Mouse (Mus musculus) hindbrain, embryonic 11.5 days (tissue): ENCODE measurements at regions not wholly inside any gene's neighbourhood (a gene's known extent, or its start where the extent isn't known, plus 50 kb on each side); places are given as distances from the start of the nearest gene placed in this dataset.

Experiments used
- ATAC-seq: fragments of 200-750 bp; cut with Nextera tagmentation; 2 replicates; pipeline ENCODE4 v1.8.0; 2017; ENCODE audit warnings: mild to moderate bottlenecking, moderate TSS enrichment, moderate library complexity; ENCODE audit not compliant: low FRiP score
- DNase-seq: peaks from one replicate; pipeline ENCODE4 v3.0.0-alpha.2; 2015; ENCODE audit warnings: low spot score
- H3K27ac ChIP-seq: fragments of 300-500 bp; sonication (generic); 2 replicates; pipeline ENCODE4 v1.5.1; 2014; ENCODE audit warnings: mild to moderate bottlenecking, low read depth, low read length
- H3K27me3 ChIP-seq: fragments of 300-500 bp; sonication (generic); 2 replicates; pipeline ENCODE4 v1.6.1; 2014; ENCODE audit warnings: mild to moderate bottlenecking, low read length, moderate library complexity, mixed read lengths; ENCODE audit not compliant: control insufficient read depth, insufficient read depth
- H3K36me3 ChIP-seq: fragments of 300-500 bp; sonication (generic); 2 replicates; pipeline ENCODE4 v1.6.1; 2014; ENCODE audit warnings: mild to moderate bottlenecking, low read length, moderate library complexity, mixed read lengths; ENCODE audit not compliant: control insufficient read depth, insufficient read depth
- H3K4me1 ChIP-seq: fragments of 300-500 bp; sonication (generic); replicated peaks from 2 replicates; pipeline ENCODE4 v1.6.1; 2014; ENCODE audit warnings: low read length, mixed read lengths; ENCODE audit not compliant: control insufficient read depth, insufficient read depth
- H3K4me2 ChIP-seq: fragments of 300-500 bp; sonication (generic); replicated peaks from 2 replicates; pipeline ENCODE4 v1.6.1; 2014; ENCODE audit warnings: mild to moderate bottlenecking, low read depth, low read length
- H3K4me3 ChIP-seq: fragments of 300-500 bp; sonication (generic); 2 replicates; pipeline ENCODE4 v1.5.1; 2014; ENCODE audit warnings: low read depth, low read length
- H3K9ac ChIP-seq: fragments of 300-500 bp; sonication (generic); 2 replicates; pipeline ENCODE4 v1.6.1; 2014; ENCODE audit warnings: low read depth, low read length
- H3K9me3 ChIP-seq: fragments of 300-500 bp; sonication (generic); 2 replicates; pipeline ENCODE4 v1.6.1; 2016; ENCODE audit warnings: low read length; ENCODE audit not compliant: control insufficient read depth
- WGBS: fragments of 180-500 bp; shearing (Covaris S2); extraction: QIAGEN DNeasy Blood & Tissue Kit; methylation state at CpG from one replicate; pipeline ENCODE4 v1.1.7; 2014; 5-methylcytosine and 5-hydroxymethylcytosine counted together

DNA sequence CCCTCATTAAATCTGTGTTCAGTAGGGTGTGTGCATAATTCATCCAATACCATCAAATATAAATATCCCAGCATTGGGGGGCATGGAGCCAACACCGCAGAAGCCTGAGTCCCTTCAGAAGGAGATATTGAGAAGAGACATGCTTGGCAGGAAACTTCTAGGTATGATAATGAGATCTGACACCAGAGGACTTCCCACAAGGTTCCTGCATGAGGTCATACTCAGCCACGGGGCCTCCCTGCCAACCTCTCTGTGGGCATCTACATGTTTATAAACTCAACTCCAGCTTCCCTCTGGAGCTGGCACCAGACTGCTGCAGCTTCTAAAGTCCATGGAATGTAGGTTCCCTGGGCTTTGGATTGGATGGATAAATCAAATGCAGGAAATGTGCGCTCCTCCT lies 587.4 kb upstream of the Kdm8 start:
- ATAC-seq = no peak
- no peaks in the 10 kb centered on the region for H3K9me3 ChIP-seq
- DNase-seq = no peak
- no peak overlapping the region for H3K9ac ChIP-seq
- no peak overlapping the region for H3K4me3 ChIP-seq
- WGBS = 88% methylated on average over 3 of the region's 3 CpGs
- H3K4me1 ChIP-seq = no peaks in the 10 kb centered on the region
- H3K27me3 ChIP-seq = no peaks in the 10 kb centered on the region
- H3K4me2 ChIP-seq = no peak overlapping the region
- H3K27ac ChIP-seq = no peak overlapping the region
- H3K36me3 ChIP-seq = no peaks in the 10 kb centered on the region

DNA sequence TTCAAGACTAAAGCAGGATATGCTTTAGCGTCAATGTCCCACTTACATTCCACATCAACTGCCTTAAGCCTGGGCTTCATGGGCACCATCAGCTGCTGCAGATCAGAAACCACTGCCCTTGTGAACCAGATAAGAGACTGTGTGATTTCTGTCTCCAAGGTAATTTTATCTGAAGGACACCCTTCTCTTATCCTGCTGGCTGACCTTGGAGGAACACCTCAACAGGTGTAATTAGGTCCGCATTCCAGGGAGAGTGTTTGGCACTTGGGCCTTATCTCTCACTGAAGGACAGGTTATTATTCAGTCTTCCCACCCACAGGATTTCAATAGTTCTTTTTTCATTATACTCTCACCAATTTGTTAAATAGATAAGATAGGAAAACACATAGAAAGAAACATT lies 583.1 kb upstream of the Kdm8 start:
- Histone ChIP-seq H3K4me1 (no peaks in the 10 kb centered on the region), H3K36me3 (no peaks in the 10 kb centered on the region), H3K9me3 (no peaks in the 10 kb centered on the region; the same call in 1 of the 2 replicates), H3K27me3 (no peaks in the 10 kb centered on the region), H3K9ac (no peak overlapping the region), H3K4me2 (no peak overlapping the region), H3K27ac (no peak overlapping the region), H3K4me3 (no peak overlapping the region)
- 89% methylated on average over 2 of the region's 2 CpGs for WGBS
- ATAC-seq (no peak), DNase-seq (no peak)

DNA sequence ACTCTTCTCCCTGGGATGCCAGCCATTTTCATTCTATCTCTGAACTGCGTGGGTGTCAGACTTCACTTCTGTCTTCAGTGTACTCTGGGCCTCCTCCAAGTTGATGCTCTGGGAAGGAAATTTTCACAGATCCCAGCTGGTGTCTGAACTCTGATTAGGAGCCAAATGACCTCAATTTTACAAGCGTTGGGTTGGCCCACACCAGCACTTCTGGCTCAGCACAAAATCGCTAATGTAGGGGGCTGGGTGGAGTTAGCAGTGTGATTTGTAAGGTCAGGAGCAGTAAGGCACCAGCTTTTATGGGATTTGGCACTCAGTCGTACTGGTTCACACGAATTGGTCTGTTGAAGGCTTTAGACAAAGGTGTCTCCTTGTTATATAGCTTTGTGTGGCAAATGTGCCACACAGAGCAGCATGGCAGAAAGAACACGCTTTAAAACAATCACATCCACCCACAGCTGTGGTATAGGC lies 576.3 kb upstream of the Kdm8 start:
- no peak overlapping the region for H3K27ac ChIP-seq
- 64% methylated on average over 6 of the region's 6 CpGs for WGBS
- H3K4me1 ChIP-seq = no peaks in the 10 kb centered on the region
- H3K4me3 ChIP-seq = no peak overlapping the region
- no peaks in the 10 kb centered on the region for H3K36me3 ChIP-seq
- H3K27me3 ChIP-seq = no peaks in the 10 kb centered on the region
- no peak overlapping the region for H3K9ac ChIP-seq
- no peak for DNase-seq
- no peak overlapping the region for H3K4me2 ChIP-seq
- no peak for ATAC-seq
- H3K9me3 ChIP-seq = no peaks in the 10 kb centered on the region

DNA sequence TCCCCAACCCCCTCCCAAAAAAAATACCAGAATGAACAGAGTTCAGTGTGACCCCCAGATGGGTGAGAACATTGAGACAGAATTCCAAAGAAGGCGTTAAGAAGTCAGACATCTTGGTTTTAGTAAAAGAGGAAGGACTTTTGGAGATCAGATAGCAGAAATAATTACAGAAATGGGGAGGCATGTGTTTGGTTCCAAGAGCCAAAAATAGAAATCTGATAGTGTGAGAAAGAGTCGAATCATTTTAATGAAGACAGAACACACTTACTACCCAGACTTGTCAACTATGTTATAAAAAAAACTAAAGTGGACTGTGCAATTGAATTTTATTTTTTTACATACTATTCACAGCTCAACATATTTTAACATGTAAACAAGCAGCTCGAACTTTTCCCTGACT lies 575.9 kb upstream of the Kdm8 start:
- WGBS = 83% methylated on average over 3 of the region's 3 CpGs
- no peak for DNase-seq
- no peak overlapping the region for H3K27ac ChIP-seq

DNA sequence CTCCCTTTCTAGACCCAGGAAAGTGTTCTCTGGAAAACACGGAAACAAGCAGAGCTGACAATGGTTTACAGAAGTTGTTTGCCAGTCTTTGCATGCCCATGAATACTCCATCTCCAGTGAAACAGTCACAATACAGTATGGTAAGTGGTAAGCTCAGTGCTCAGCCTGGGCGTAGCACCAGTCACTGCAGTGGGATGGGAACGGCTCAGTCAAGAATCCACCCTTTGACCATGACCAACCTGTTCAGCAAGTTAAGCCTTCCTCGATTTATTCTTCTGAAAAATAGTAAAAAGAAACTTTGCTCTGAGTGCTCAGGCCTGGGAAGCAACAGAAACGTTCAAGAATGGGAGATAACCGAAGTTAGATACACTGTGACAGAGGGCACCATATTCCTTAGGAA lies 563.7 kb upstream of the Kdm8 start:
- no peaks in the 10 kb centered on the region for H3K4me1 ChIP-seq
- no peaks in the 10 kb centered on the region for H3K36me3 ChIP-seq
- no peak overlapping the region for H3K9ac ChIP-seq
- no peak overlapping the region for H3K4me3 ChIP-seq
- no peaks in the 10 kb centered on the region for H3K27me3 ChIP-seq
- DNase-seq (no peak), ATAC-seq (no peak)
- H3K9me3 ChIP-seq = no peaks in the 10 kb centered on the region
- H3K27ac ChIP-seq = no peak overlapping the region
- 87% methylated on average over 6 of the region's 6 CpGs for WGBS
- H3K4me2 ChIP-seq = no peak overlapping the region

More for the DNA sequence above, 575.9 kb upstream of the Kdm8 start:
- H3K27me3 ChIP-seq = no peaks in the 10 kb centered on the region
- H3K36me3 ChIP-seq = no peaks in the 10 kb centered on the region
- ATAC-seq = no peak
- no peaks in the 10 kb centered on the region for H3K9me3 ChIP-seq
- H3K9ac ChIP-seq = no peak overlapping the region
- no peak overlapping the region for H3K4me3 ChIP-seq
- no peak overlapping the region for H3K4me2 ChIP-seq
- H3K4me1 ChIP-seq = no peaks in the 10 kb centered on the region

DNA sequence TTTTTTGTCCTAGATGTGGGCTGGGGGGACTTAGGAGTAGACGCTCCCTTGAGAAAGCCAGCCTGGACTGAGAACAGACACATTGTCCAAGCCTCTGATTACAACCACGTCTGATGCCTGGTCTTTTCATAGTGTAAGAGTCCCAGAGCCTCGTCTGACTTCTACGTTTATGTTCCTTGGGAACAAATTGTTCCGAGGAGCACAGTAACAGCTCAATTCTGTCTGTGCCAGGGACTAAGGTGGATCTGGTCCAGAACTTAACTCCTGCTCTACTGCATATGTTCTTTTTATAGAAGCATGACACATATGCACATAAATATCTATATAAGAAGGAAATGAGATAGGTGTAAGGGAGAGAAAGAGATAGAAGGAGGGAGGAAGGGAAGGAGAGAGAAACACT lies 537.2 kb upstream of the Kdm8 start:
- Histone ChIP-seq H3K4me2 (no peak overlapping the region), H3K4me3 (no peak overlapping the region), H3K27ac (no peak overlapping the region), H3K9me3 (no peaks in the 10 kb centered on the region), H3K36me3 (no peaks in the 10 kb centered on the region), H3K4me1 (no peaks in the 10 kb centered on the region), H3K27me3 (no peaks in the 10 kb centered on the region), H3K9ac (no peak overlapping the region)
- 79% methylated on average over 5 of the region's 5 CpGs for WGBS
- ATAC-seq (no peak), DNase-seq (no peak)

DNA sequence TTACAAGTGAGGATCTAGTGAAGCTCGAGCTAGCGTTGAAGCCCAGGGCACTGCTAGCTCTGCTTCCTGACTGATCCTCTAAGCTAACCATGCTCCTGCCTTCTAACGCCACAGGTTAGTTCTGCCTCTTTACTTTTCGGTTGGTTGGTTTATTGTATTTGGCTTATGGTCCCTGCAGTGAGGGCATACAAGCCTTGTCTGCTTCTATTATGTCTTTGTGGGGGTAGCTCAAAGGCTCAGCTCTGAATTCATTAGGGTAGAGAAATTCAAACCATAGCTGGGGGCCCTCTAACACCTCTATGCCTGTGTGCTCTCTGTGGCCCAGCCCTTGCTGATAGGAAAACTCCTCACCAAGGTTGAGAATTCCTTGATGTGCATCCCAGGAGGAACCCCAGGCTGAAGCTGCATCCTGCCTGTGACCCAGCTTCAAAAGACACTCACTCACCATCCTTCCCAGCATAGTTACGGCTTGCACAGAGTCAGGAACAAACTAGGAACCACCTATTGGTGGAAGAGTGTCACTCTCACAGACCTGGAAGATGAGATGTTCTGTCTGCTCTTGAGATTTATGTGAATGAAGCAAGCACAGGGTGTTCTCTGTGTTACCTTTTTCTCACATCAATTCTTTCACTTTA lies 536.7 kb upstream of the Kdm8 start:
- H3K4me3 ChIP-seq = no peak overlapping the region
- no peaks in the 10 kb centered on the region for H3K9me3 ChIP-seq
- ATAC-seq = no peak
- H3K36me3 ChIP-seq = no peaks in the 10 kb centered on the region
- no peaks in the 10 kb centered on the region for H3K27me3 ChIP-seq
- no peaks in the 10 kb centered on the region for H3K4me1 ChIP-seq
- 69% methylated on average over 5 of the region's 5 CpGs for WGBS
- no peak overlapping the region for H3K9ac ChIP-seq
- DNase-seq = no peak
- H3K27ac ChIP-seq = no peak overlapping the region
- no peak overlapping the region for H3K4me2 ChIP-seq

DNA sequence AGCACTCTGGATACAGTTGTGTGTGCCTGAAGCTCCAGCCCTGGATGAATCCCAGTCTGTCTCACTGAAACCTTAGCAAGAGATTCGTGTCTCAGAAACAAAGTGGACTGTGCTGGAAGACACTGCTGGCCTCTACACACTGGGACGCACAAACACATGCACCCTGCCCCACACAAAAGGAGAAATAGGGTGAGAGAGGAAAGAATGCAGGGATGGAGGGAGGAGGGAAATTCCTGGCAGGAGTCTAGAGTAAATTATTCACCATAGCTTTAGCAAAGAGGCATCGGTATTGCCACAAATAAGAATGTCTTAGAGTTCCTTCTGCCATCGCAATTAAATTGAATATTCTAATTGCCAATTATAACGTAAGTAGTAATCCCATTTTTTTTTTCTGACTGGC lies 530.4 kb upstream of the Kdm8 start:
- H3K4me2 ChIP-seq = no peak overlapping the region
- no peak overlapping the region for H3K4me3 ChIP-seq
- 77% methylated on average over 5 of the region's 5 CpGs for WGBS
- no peaks in the 10 kb centered on the region for H3K27me3 ChIP-seq
- H3K27ac ChIP-seq = no peak overlapping the region
- DNase-seq (no peak), ATAC-seq (no peak)
- no peaks in the 10 kb centered on the region for H3K4me1 ChIP-seq
- H3K36me3 ChIP-seq = no peaks in the 10 kb centered on the region
- no peak overlapping the region for H3K9ac ChIP-seq
- H3K9me3 ChIP-seq = no peaks in the 10 kb centered on the region

DNA sequence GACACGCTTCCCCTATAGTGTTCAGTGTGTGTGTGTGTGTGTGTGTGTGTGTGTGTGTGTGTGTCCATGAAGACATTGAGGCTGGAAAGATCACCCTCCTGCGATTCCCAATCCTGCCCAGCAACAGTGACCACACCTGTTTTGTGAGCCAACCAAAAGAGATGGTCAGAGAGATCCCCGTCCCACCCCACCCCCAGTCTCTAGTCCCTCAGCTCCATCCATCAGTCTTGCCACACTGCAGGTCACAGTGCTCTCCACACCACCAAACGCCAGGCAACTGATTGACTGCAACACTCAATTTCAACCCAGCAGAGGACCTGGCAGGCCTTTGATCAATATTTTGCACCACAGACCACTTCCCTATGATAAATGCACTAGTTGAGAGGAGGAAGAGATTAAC lies 530.0 kb upstream of the Kdm8 start:
- Histone ChIP-seq H3K9ac (no peak overlapping the region), H3K4me2 (no peak overlapping the region), H3K27ac (no peak overlapping the region), H3K4me3 (no peak overlapping the region), H3K36me3 (no peaks in the 10 kb centered on the region), H3K9me3 (no peaks in the 10 kb centered on the region), H3K4me1 (no peaks in the 10 kb centered on the region), H3K27me3 (no peaks in the 10 kb centered on the region)
- 77% methylated on average over 4 of the region's 4 CpGs for WGBS
- DNase-seq (no peak), ATAC-seq (no peak)
